Mouse (Mus musculus) ES-Bruce4 (cell line): Measurements from ENCODE around the gene Arhgap6.

Experiments used
- CTCF ChIP-seq: IDR thresholded peaks from one replicate; pipeline ENCODE4 v1.8.1; 2011; ENCODE audit warnings: low read depth, low read length
- EP300 ChIP-seq: IDR thresholded peaks from 2 replicates; pipeline ENCODE4 v1.6.1; 2011; ENCODE audit warnings: low read depth, low read length; ENCODE audit not compliant: insufficient read depth
- POLR2A ChIP-seq: IDR thresholded peaks from one replicate; pipeline ENCODE4 v1.8.1; 2011; ENCODE audit warnings: low read length; ENCODE audit not compliant: insufficient read depth

GRCm38 (mm10) chrX:169303945-169304344 lies 509.0 kb downstream of the Arhgap6 start:
- no peak for TF ChIP-seq CTCF
- no peak for TF ChIP-seq POLR2A
- TF ChIP-seq EP300: no peak
